Mouse (Mus musculus): ENCODE data around the gene Gm49321. TPM values are rescaled to one million over a fixed set of nuclear protein-coding genes. Genes with fewer than 3 reads are reported as not detected.

Gm49321 gene
- polyA plus RNA-seq, 1 experiment from 2014 or later, result 18.4 TPM

DNA sequence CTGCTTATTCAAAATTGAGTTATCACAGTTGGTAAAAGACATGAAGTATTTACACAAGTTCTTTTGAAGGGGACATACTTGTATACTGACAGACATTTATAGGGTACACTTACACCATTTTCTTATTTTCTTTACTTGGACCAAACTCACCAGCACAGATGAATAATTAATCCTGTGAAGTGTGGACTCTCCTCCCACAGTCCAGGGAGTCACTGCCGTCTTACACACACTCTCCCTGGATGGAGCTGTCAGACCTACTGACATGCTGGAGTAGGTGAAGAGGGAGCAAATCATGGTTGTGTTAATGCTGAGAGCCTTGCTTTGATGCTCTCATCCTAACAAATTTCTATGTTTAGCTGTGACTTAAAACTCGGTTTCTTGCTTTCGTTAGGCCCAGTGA is 7.2 kb upstream of the Gm49321 start:
- 94% methylated on average over 3 of the region's 3 CpGs for WGBS
- Histone ChIP-seq H3K9ac (replicated peaks; ENCODE audit: low read depth, low read length) (no peak overlapping the region), H3K4me1 (ENCODE audit: control insufficient read depth, insufficient read depth, low read length) (no peaks in the 10 kb centered on the region), H3K9me3 (ENCODE audit: control insufficient read depth, low read length) (no peaks in the 10 kb centered on the region), H3K4me3 (ENCODE audit: low read depth, low read length) (no peak overlapping the region), H3K27ac (ENCODE audit: low read depth, low read length) (no peak overlapping the region), H3K36me3 (ENCODE audit: control insufficient read depth, insufficient read depth, low read length) (peaks cover 39% of the 10 kb centered on the region), H3K4me2 (ENCODE audit: low read depth, low read length) (no peak overlapping the region), H3K27me3 (ENCODE audit: control insufficient read depth, insufficient read depth, low read length) (no peaks in the 10 kb centered on the region)
- ATAC-seq (ENCODE audit: low read depth), result no peak

DNA sequence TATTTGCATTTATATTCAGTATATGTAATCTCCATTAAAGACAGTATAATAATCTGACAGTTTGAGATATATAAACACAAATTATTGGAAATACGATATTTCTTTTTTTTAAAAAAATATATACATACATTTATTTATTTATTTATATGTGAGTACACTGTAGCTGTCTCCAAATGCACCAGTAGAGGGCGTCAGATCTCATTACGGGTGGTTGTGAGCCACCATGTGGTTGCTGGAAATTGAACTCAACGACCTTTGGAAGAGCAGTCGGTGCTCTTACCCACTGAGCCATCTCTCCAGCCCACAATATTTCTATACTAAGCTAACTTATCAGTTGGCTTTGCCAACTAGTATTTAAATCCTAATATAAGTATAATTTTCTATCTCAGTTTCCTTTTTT is 6.2 kb upstream of the Gm49321 start:
- Histone ChIP-seq H3K4me3 (ENCODE audit: low read depth, low read length) (no peak overlapping the region), H3K36me3 (ENCODE audit: control insufficient read depth, insufficient read depth, low read length) (peaks cover 39% of the 10 kb centered on the region), H3K4me1 (ENCODE audit: control insufficient read depth, insufficient read depth, low read length) (no peaks in the 10 kb centered on the region), H3K27me3 (ENCODE audit: control insufficient read depth, insufficient read depth, low read length) (no peaks in the 10 kb centered on the region), H3K9ac (replicated peaks; ENCODE audit: low read depth, low read length) (no peak overlapping the region), H3K4me2 (ENCODE audit: low read depth, low read length) (no peak overlapping the region), H3K27ac (ENCODE audit: low read depth, low read length) (no peak overlapping the region), H3K9me3 (ENCODE audit: control insufficient read depth, low read length) (no peaks in the 10 kb centered on the region)
- ATAC-seq (ENCODE audit: low read depth), result no peak
- WGBS, result 59% methylated on average over 5 of the region's 5 CpGs

DNA sequence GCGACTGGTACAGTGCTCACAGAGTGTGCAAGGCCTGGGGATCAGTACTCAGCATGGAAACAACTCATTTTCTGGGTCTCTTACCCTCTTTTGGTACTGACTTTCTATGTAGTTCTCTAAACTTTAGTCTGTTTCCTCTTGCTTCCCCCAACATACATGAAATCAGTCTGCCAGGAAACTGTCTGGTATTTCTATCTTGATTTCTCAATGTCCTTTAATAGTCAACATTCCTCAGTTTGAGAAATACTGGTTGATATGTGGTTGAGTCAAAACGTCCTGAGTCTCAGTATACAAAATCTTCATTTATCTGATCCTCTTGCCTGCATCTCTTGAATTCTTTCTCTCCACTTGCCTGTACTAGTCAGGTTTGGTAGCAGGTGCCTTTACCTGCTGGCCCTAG is 2.9 kb upstream of the Gm49321 start:
- no peaks in the 10 kb centered on the region for H3K4me1 ChIP-seq (ENCODE audit: control insufficient read depth, insufficient read depth, low read length)
- no peak overlapping the region for H3K9ac ChIP-seq (replicated peaks; ENCODE audit: low read depth, low read length)
- no peak overlapping the region for H3K4me3 ChIP-seq (ENCODE audit: low read depth, low read length)
- no peaks in the 10 kb centered on the region for H3K9me3 ChIP-seq (ENCODE audit: control insufficient read depth, low read length)
- 84% methylated on average over 2 of the region's 2 CpGs for WGBS
- peaks cover 43% of the 10 kb centered on the region for H3K36me3 ChIP-seq (ENCODE audit: control insufficient read depth, insufficient read depth, low read length)
- ATAC-seq (ENCODE audit: low read depth), result no peak
- H3K27me3 ChIP-seq (ENCODE audit: control insufficient read depth, insufficient read depth, low read length), result no peaks in the 10 kb centered on the region
- no peak overlapping the region for H3K4me2 ChIP-seq (ENCODE audit: low read depth, low read length)
- H3K27ac ChIP-seq (ENCODE audit: low read depth, low read length), result no peak overlapping the region

DNA sequence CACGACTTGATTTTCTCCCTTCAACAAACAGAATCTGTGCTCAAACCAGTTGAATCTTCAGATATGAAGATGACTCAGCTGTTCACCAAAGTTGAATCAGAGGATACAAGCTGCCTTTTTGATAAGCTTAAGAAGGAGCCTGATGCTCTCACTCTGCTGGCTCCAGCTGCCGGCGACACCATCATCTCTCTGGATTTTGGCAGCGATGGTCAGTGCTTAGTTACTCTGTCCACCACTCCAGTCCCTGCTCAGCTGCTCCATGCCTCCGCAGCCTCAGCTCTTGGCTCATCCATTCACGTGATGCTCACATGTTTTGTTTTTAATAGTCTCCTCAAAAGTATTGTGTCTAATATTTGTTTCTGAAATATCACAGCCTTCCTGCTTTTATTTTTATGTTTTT is 2.1 kb downstream of the Gm49321 start:
- no peaks in the 10 kb centered on the region for H3K9me3 ChIP-seq (ENCODE audit: control insufficient read depth, low read length)
- H3K36me3 ChIP-seq (ENCODE audit: control insufficient read depth, insufficient read depth, low read length), result peaks cover 51% of the 10 kb centered on the region
- no peak for ATAC-seq (ENCODE audit: low read depth)
- no peaks in the 10 kb centered on the region for H3K4me1 ChIP-seq (ENCODE audit: control insufficient read depth, insufficient read depth, low read length)
- H3K9ac ChIP-seq (replicated peaks; ENCODE audit: low read depth, low read length), result no peak overlapping the region
- WGBS, result 97% methylated on average over 6 of the region's 6 CpGs
- H3K27ac ChIP-seq (ENCODE audit: low read depth, low read length), result no peak overlapping the region
- H3K27me3 ChIP-seq (ENCODE audit: control insufficient read depth, insufficient read depth, low read length), result no peaks in the 10 kb centered on the region
- H3K4me2 ChIP-seq (ENCODE audit: low read depth, low read length), result no peak overlapping the region
- H3K4me3 ChIP-seq (ENCODE audit: low read depth, low read length), result no peak overlapping the region

DNA sequence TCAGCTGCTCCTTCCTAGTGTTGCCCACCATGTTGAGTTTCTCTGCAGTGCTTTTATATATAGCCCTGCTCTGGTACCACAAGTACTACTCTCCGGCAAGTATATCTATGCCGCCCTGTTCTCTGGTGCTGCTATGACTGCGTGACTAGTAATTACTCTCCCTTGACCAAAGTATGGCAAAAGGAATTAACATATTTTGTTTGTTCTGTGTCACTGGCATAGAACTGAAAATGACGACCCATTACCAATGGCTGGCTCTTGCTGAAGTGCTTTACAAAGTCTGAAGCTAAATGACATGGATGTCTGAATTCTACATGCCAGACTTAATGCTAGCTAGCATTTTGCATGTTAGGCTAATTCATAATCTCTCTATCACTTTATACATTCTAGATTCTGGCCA is 11.0 kb downstream of the Gm49321 start:
- H3K36me3 ChIP-seq (ENCODE audit: control insufficient read depth, insufficient read depth, low read length), result peaks cover 10% of the 10 kb centered on the region
- no peaks in the 10 kb centered on the region for H3K9me3 ChIP-seq (ENCODE audit: control insufficient read depth, low read length)
- no peak overlapping the region for H3K9ac ChIP-seq (replicated peaks; ENCODE audit: low read depth, low read length)
- no peak overlapping the region for H3K27ac ChIP-seq (ENCODE audit: low read depth, low read length)
- no peak overlapping the region for H3K4me2 ChIP-seq (ENCODE audit: low read depth, low read length)
- peaks cover 3% of the 10 kb centered on the region; the same call in 1 of the 2 replicates for H3K4me1 ChIP-seq (ENCODE audit: control insufficient read depth, insufficient read depth, low read length)
- no peaks in the 10 kb centered on the region for H3K27me3 ChIP-seq (ENCODE audit: control insufficient read depth, insufficient read depth, low read length)
- no peak overlapping the region for H3K4me3 ChIP-seq (ENCODE audit: low read depth, low read length)
- WGBS, result 91% methylated on average over 4 of the region's 4 CpGs
- no peak for ATAC-seq (ENCODE audit: low read depth)

DNA sequence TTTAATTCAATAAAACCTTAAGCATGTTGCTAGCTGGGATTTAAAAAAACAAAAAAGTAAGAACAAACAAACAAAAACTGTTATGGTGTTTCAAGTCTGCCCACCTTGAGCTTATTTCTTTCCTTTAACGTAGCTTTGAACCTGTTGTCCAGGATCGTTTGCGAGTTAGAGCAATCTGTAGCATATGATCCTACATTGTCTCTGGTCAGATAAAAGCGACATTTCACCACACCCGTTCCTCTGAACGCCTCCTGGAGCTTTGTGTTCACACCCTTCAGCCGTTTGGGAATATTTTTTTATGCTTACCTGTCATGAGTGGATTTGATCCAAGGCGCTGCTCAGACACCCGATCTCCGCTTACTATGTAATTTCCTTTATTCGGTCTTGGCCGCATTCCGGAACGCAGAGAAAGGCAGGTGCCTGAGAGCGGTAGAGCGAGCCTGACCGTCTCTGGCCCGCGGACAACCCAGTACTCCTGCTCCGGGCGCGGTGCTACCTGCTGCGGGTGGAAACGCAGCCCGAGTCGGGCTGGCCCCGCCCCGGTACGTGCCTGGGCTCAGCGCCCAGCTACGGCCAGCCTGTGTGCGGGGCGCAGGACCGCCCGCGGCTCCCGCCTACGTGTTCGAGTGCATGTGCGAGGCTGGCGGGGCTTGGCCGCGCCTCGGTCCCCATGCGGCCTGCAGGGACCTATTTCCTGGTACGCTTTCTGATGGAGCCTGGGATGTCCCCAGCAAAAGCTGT is 12.0 kb downstream of the Gm49321 start:
- peak; percentile 91 for ATAC-seq (ENCODE audit: low read depth)
- Histone ChIP-seq H3K4me1 (ENCODE audit: control insufficient read depth, insufficient read depth, low read length) (peaks cover 3% of the 10 kb centered on the region; the same call in 1 of the 2 replicates), H3K4me3 (ENCODE audit: low read depth, low read length) (peak overlapping the region; percentile 36), H3K27me3 (ENCODE audit: control insufficient read depth, insufficient read depth, low read length) (no peaks in the 10 kb centered on the region), H3K9me3 (ENCODE audit: control insufficient read depth, low read length) (no peaks in the 10 kb centered on the region), H3K9ac (replicated peaks; ENCODE audit: low read depth, low read length) (peak overlapping the region; percentile 52; the same call in 1 of the 2 replicates), H3K27ac (ENCODE audit: low read depth, low read length) (no peak overlapping the region), H3K36me3 (ENCODE audit: control insufficient read depth, insufficient read depth, low read length) (no peaks in the 10 kb centered on the region; the same call in 1 of the 2 replicates), H3K4me2 (ENCODE audit: low read depth, low read length) (peak overlapping the region; percentile 75)
- 4% methylated on average over 46 of the region's 46 CpGs for WGBS

DNA sequence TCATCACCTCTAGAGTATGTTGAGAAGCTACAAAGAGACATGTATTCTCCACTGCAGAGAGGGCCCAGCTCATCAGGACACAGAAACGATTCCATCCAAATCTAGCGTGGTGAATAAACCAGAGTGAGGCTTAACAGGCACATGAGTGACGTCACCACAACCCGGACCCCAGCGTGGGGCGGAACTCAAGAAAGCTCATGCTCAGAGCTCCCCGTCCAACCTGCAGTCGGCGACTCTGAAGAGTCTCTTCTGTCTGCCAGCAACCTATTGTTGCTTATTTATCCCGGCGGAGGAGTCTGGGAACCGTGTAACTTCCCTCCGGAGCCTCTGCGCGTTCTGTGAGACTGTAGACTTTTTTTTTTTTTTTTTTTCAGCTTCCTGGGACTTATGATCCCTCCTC is 15.4 kb downstream of the Gm49321 start:
- peak; percentile 12; the same call in 1 of the 2 replicates for ATAC-seq (ENCODE audit: low read depth)
- no peak overlapping the region for H3K9ac ChIP-seq (replicated peaks; ENCODE audit: low read depth, low read length)
- WGBS, result 17% methylated on average over 15 of the region's 15 CpGs

DNA sequence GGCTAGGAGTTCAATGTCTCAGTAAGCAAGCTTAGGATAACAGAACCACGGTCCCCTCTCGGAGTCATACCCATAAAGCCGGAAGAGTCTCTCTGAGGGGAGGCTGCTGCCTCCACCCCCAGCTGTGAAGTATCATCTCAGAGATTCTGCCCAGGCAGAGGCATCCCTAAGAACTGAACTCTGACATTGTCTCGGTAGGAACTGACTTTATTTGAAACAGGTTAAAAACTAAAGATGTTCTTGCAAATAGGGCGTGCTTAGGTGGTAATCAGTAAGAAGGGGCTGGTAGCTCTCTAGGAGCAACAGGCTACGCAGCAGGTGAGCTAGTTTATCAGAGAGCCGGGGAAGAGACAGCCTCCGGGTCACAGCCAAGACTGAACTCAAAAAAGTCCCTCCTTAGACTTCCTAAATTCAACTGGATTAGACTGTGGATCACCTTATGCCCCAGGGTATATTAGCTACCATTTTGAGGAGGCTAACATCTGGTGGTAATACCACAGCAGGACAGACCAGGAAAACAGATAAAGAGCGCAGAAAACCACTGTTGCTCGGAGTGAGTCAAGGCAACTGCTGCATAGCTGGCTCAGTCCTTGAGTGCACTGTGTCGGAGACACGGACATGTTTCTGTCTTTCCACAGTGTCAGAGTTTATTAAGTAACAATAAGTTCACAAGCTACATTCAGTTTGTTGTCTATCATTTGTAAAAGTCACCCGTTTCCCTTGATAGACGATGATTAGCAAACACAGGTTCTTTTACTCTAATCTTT is 16.1 kb downstream of the Gm49321 start:
- no peak for ATAC-seq (ENCODE audit: low read depth)
- 58% methylated on average over 14 of the region's 14 CpGs for WGBS
- Histone ChIP-seq H3K27me3 (ENCODE audit: control insufficient read depth, insufficient read depth, low read length) (no peaks in the 10 kb centered on the region), H3K36me3 (ENCODE audit: control insufficient read depth, insufficient read depth, low read length) (no peaks in the 10 kb centered on the region), H3K4me1 (ENCODE audit: control insufficient read depth, insufficient read depth, low read length) (peaks cover 3% of the 10 kb centered on the region; the same call in 1 of the 2 replicates), H3K9ac (replicated peaks; ENCODE audit: low read depth, low read length) (no peak overlapping the region), H3K4me3 (ENCODE audit: low read depth, low read length) (peak overlapping the region; percentile 19; the same call in 1 of the 2 replicates), H3K27ac (ENCODE audit: low read depth, low read length) (no peak overlapping the region), H3K4me2 (ENCODE audit: low read depth, low read length) (peak overlapping the region; percentile 51), H3K9me3 (ENCODE audit: control insufficient read depth, low read length) (no peaks in the 10 kb centered on the region)

More for the DNA sequence above, 15.4 kb downstream of the Gm49321 start:
- Histone ChIP-seq H3K27me3 (ENCODE audit: control insufficient read depth, insufficient read depth, low read length) (no peaks in the 10 kb centered on the region), H3K4me1 (ENCODE audit: control insufficient read depth, insufficient read depth, low read length) (peaks cover 3% of the 10 kb centered on the region; the same call in 1 of the 2 replicates), H3K4me3 (ENCODE audit: low read depth, low read length) (peak overlapping the region; percentile 19; the same call in 1 of the 2 replicates), H3K4me2 (ENCODE audit: low read depth, low read length) (peak overlapping the region; percentile 51), H3K36me3 (ENCODE audit: control insufficient read depth, insufficient read depth, low read length) (no peaks in the 10 kb centered on the region), H3K27ac (ENCODE audit: low read depth, low read length) (no peak overlapping the region), H3K9me3 (ENCODE audit: control insufficient read depth, low read length) (no peaks in the 10 kb centered on the region)

DNA sequence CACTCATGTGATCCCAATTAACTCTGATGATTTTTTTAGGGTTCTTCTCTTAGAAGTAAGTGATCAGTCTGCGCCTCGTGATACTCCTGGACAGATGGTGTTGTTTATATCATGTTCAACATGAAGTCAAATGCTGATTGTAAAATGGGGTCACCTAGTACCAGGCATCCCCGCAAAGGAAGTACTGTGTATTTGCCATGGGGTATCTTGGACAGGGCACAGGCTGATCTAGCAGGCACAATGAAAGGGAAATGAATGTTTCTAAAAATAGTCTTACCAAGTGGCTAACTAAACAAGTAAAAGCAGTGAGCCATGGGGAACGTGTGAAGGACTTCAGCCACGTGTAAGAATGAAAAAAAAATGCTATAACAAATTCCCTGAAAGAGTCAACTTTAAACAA is 17.3 kb downstream of the Gm49321 start:
- Histone ChIP-seq H3K36me3 (ENCODE audit: control insufficient read depth, insufficient read depth, low read length) (no peaks in the 10 kb centered on the region), H3K9me3 (ENCODE audit: control insufficient read depth, low read length) (no peaks in the 10 kb centered on the region), H3K27me3 (ENCODE audit: control insufficient read depth, insufficient read depth, low read length) (no peaks in the 10 kb centered on the region), H3K4me3 (ENCODE audit: low read depth, low read length) (no peak overlapping the region), H3K27ac (ENCODE audit: low read depth, low read length) (no peak overlapping the region), H3K4me2 (ENCODE audit: low read depth, low read length) (no peak overlapping the region), H3K4me1 (ENCODE audit: control insufficient read depth, insufficient read depth, low read length) (peaks cover 3% of the 10 kb centered on the region; the same call in 1 of the 2 replicates), H3K9ac (replicated peaks; ENCODE audit: low read depth, low read length) (no peak overlapping the region)
- ATAC-seq (ENCODE audit: low read depth), result no peak
- WGBS, result 83% methylated on average over 5 of the region's 5 CpGs
